Mouse (Mus musculus): ENCODE measurements around the gene Maml3.

- TF ChIP-seq CTCF (IDR thresholded peaks at IDR 0.05), result no peak
- no peak for TF ChIP-seq EP300 (IDR thresholded peaks at IDR 0.05)
These were observed 335.7 kb downstream of the Maml3 start for GRCm38 (mm10) chr3:51769196-51769595.

Data from lung, postnatal 0 days (tissue).